Mouse (Mus musculus): ENCODE data around the gene Sparcl1. TPM values are rescaled to one million over a fixed set of nuclear protein-coding genes. Genes with fewer than 3 reads are reported as not detected.

Sparcl1 gene
- total RNA-seq, 1 experiment = 0.13 TPM

DNA sequence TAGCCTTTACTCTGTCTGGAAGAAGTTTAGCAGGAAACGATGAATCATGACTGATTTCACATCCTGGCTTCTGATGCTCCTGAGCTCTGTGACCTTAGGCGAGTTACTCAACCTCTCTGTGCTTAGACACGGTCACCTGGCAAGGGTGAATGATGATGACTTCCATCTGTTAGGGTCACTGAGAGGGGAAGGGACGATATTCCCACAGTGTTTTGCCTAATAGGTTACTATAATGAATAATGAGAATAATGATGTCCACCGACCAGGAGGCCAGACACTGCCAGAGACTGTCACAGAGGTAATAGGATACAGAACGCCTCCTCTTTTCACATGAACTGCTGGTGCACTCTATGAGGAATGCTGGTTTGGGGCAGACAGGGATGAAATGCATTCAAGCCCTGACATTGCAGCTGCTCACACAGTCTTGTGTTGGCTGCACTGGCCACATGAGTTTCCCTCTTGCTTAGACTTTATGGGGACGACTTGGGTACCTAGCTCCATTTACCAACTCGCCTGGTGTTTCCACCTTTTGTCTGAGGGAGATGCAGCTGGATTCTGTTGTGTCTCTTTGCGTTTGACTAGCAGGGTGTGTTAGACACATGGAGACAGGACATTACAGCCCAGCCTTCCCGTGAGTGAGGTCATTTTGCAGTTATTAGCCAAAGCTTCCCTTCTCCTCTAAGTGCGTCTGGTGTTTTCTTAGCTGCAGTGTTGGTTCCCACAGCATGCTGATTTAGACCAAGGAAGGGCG, 14.9 kb upstream of the Sparcl1 start:
- in situ Hi-C loops (cut with MboI; ENCODE audit: low sequenced_read_pairs in 2 of 2, unreplicated experiment in 2 of 2) = no loop called here

DNA sequence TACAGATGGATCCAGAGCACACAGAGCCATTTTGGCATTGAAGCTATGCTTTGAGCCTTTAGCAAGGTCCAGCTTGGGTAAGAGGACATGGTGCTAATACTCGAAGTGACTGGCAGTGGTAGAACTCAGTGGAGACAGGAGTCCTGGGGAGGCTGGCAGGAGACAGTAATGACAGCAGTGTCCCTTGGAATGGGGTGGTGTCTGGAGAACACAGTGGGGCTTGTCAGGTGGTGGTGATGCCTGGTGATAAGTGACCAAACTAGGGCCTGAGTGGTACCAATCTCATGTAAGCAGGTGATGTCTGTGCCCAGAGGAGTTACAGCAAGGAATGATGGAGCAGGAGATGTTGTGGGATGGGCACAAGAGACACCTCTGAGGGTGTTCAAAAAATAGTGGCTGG, 13.8 kb upstream of the Sparcl1 start:
- no peaks in the 10 kb centered on the region for H3K4me1 ChIP-seq (ENCODE audit: control insufficient read depth in 2 of 2, insufficient read depth in 2 of 2, low read length in 2 of 2, poor library complexity in 1 of 2)
- H3K9me3 ChIP-seq (ENCODE audit: control insufficient read depth, insufficient read depth, low read depth, low read length) = no peaks in the 10 kb centered on the region
- in situ Hi-C loops (cut with MboI; ENCODE audit: low sequenced_read_pairs in 2 of 2, unreplicated experiment in 2 of 2) = no loop called here
- H3K4me3 ChIP-seq (ENCODE audit: insufficient read depth in 1 of 2, low read depth in 1 of 2, low read length in 2 of 2, poor library complexity in 1 of 2, severe bottlenecking in 1 of 2) = no peak overlapping the region
- DNase-seq (ENCODE audit: low read depth, low spot score) = no peak
- H3K36me3 ChIP-seq (ENCODE audit: control insufficient read depth, insufficient read depth, low read length, poor library complexity, severe bottlenecking) = no peaks in the 10 kb centered on the region
- no peak overlapping the region for H3K27ac ChIP-seq (ENCODE audit: insufficient read depth, low read depth, low read length, poor library complexity, severe bottlenecking)
- TF ChIP-seq ZNF384 (IDR thresholded peaks at IDR 0.05; ENCODE audit: low read depth, low read length) = no peak
- TF ChIP-seq HCFC1 (IDR thresholded peaks at IDR 0.05; ENCODE audit: borderline replicate concordance, insufficient read depth, low read length) = no peak
- no peak for TF ChIP-seq ZC3H11A (IDR thresholded peaks at IDR 0.05; ENCODE audit: borderline replicate concordance, low read depth, low read length)
- no peak for TF ChIP-seq MAFK (IDR thresholded peaks at IDR 0.05; ENCODE audit: insufficient read depth, low read depth, low read length)
- TF ChIP-seq CHD2 (IDR thresholded peaks at IDR 0.05; ENCODE audit: low read depth, low read length) = no peak
- H3K9ac ChIP-seq (ENCODE audit: insufficient read depth, low read depth, low read length, poor library complexity, severe bottlenecking) = no peak overlapping the region

More for the DNA sequence above, 14.9 kb upstream of the Sparcl1 start:
- Histone ChIP-seq H3K4me1 (ENCODE audit: control insufficient read depth in 2 of 2, insufficient read depth in 2 of 2, low read length in 2 of 2, poor library complexity in 1 of 2) (no peaks in the 10 kb centered on the region), H3K9me3 (ENCODE audit: control insufficient read depth, insufficient read depth, low read depth, low read length) (no peaks in the 10 kb centered on the region), H3K27ac (ENCODE audit: insufficient read depth, low read depth, low read length, poor library complexity, severe bottlenecking) (no peak overlapping the region), H3K36me3 (ENCODE audit: control insufficient read depth, insufficient read depth, low read length, poor library complexity, severe bottlenecking) (no peaks in the 10 kb centered on the region), H3K4me3 (ENCODE audit: insufficient read depth in 1 of 2, low read depth in 1 of 2, low read length in 2 of 2, poor library complexity in 1 of 2, severe bottlenecking in 1 of 2) (no peak overlapping the region), H3K9ac (ENCODE audit: insufficient read depth, low read depth, low read length, poor library complexity, severe bottlenecking) (no peak overlapping the region)
- no peak for DNase-seq (ENCODE audit: low read depth, low spot score)
- TF ChIP-seq ZNF384 (IDR thresholded peaks at IDR 0.05; ENCODE audit: low read depth, low read length) = no peak
- no peak for TF ChIP-seq HCFC1 (IDR thresholded peaks at IDR 0.05; ENCODE audit: borderline replicate concordance, insufficient read depth, low read length)
- TF ChIP-seq CHD2 (IDR thresholded peaks at IDR 0.05; ENCODE audit: low read depth, low read length) = no peak
- TF ChIP-seq ZC3H11A (IDR thresholded peaks at IDR 0.05; ENCODE audit: borderline replicate concordance, low read depth, low read length) = no peak
- TF ChIP-seq MAFK (IDR thresholded peaks at IDR 0.05; ENCODE audit: insufficient read depth, low read depth, low read length) = no peak

DNA sequence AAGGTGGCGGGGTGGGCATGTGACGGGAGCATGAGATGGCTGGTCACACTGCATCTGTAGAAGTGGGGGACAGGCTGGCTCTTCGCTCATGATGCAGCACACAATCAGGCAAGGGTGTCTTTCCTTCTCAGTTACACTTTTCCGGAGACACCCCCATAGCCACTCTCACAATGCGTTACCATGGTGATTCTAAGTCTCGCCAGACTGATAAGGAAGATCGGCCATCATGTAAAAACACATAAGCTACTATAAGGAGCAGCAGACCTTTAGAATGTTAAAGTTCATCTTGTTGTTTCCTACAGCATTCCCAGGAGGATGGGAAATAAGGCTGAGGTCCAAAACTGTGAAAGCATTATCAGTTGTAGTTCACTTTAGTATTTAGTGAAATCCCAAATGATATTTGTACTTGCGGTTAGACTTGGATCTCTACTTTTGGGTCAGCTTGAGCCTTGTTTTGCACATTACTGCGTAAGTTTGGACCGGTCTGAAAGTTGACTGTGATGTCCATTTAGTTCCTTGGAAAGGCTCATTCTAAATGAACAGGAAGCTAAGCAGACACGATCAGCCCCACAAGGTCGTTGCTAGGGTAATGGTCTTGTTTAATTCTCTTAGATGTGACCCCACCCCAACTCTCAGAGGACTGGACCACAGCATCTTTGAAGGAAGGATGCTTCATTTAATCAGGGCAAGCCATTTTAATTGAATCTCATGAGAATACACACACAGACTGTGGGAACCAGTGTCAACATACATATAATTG, 13.2 kb upstream of the Sparcl1 start:
- in situ Hi-C loops (cut with MboI; ENCODE audit: low sequenced_read_pairs in 2 of 2, unreplicated experiment in 2 of 2) = no loop called here
- TF ChIP-seq CHD2 (IDR thresholded peaks at IDR 0.05; ENCODE audit: low read depth, low read length) (no peak), ZNF384 (IDR thresholded peaks at IDR 0.05; ENCODE audit: low read depth, low read length) (no peak), MAFK (IDR thresholded peaks at IDR 0.05; ENCODE audit: insufficient read depth, low read depth, low read length) (no peak), ZC3H11A (IDR thresholded peaks at IDR 0.05; ENCODE audit: borderline replicate concordance, low read depth, low read length) (no peak), HCFC1 (IDR thresholded peaks at IDR 0.05; ENCODE audit: borderline replicate concordance, insufficient read depth, low read length) (no peak)
- no peak for DNase-seq (ENCODE audit: low read depth, low spot score)
- Histone ChIP-seq H3K36me3 (ENCODE audit: control insufficient read depth, insufficient read depth, low read length, poor library complexity, severe bottlenecking) (no peaks in the 10 kb centered on the region), H3K4me1 (ENCODE audit: control insufficient read depth in 2 of 2, insufficient read depth in 2 of 2, low read length in 2 of 2, poor library complexity in 1 of 2) (no peaks in the 10 kb centered on the region), H3K9ac (ENCODE audit: insufficient read depth, low read depth, low read length, poor library complexity, severe bottlenecking) (no peak overlapping the region), H3K4me3 (ENCODE audit: insufficient read depth in 1 of 2, low read depth in 1 of 2, low read length in 2 of 2, poor library complexity in 1 of 2, severe bottlenecking in 1 of 2) (no peak overlapping the region), H3K9me3 (ENCODE audit: control insufficient read depth, insufficient read depth, low read depth, low read length) (no peaks in the 10 kb centered on the region), H3K27ac (ENCODE audit: insufficient read depth, low read depth, low read length, poor library complexity, severe bottlenecking) (no peak overlapping the region)

DNA sequence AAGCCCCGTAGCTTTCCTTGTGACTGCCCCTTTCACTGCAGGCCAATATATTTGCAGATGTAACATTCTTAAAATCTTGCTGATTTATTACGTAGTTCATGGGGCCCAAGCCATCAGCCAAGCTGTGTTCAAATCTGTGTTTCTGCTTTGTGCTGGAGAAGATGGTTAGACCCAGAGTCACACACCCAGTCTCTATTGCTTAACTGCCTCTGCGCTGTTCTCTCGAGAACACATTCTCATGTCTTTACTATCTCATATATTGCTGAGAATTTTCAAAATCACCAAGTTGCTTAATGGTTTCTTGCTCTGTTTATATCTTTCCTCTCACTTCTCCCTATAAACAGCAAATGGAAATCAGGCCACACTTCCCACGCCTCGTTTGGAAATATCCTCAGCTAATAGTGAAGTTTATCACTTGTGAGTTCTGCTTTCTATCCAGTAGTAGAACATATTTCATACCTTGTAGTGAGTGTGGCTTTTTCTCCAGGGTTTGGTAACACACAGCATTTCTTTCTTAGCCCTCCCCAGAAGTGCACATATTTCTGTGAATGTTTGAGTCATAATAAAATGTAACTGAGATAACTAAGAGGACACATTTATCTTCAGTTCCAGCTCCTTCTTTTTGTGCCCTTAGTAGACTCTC, 10.6 kb upstream of the Sparcl1 start:
- in situ Hi-C loops (cut with MboI; ENCODE audit: low sequenced_read_pairs in 2 of 2, unreplicated experiment in 2 of 2) = no loop called here

More for the DNA sequence above, 10.6 kb upstream of the Sparcl1 start:
- DNase-seq (ENCODE audit: low read depth, low spot score) = no peak
- H3K9me3 ChIP-seq (ENCODE audit: control insufficient read depth, insufficient read depth, low read depth, low read length) = no peaks in the 10 kb centered on the region
- H3K36me3 ChIP-seq (ENCODE audit: control insufficient read depth, insufficient read depth, low read length, poor library complexity, severe bottlenecking) = no peaks in the 10 kb centered on the region
- no peak overlapping the region for H3K27ac ChIP-seq (ENCODE audit: insufficient read depth, low read depth, low read length, poor library complexity, severe bottlenecking)
- TF ChIP-seq HCFC1 (IDR thresholded peaks at IDR 0.05; ENCODE audit: borderline replicate concordance, insufficient read depth, low read length) (no peak), CHD2 (IDR thresholded peaks at IDR 0.05; ENCODE audit: low read depth, low read length) (no peak), ZNF384 (IDR thresholded peaks at IDR 0.05; ENCODE audit: low read depth, low read length) (no peak), MAFK (IDR thresholded peaks at IDR 0.05; ENCODE audit: insufficient read depth, low read depth, low read length) (no peak), ZC3H11A (IDR thresholded peaks at IDR 0.05; ENCODE audit: borderline replicate concordance, low read depth, low read length) (no peak)
- no peak overlapping the region for H3K4me3 ChIP-seq (ENCODE audit: insufficient read depth in 1 of 2, low read depth in 1 of 2, low read length in 2 of 2, poor library complexity in 1 of 2, severe bottlenecking in 1 of 2)
- no peak overlapping the region for H3K9ac ChIP-seq (ENCODE audit: insufficient read depth, low read depth, low read length, poor library complexity, severe bottlenecking)
- no peaks in the 10 kb centered on the region for H3K4me1 ChIP-seq (ENCODE audit: control insufficient read depth in 2 of 2, insufficient read depth in 2 of 2, low read length in 2 of 2, poor library complexity in 1 of 2)
